Mouse (Mus musculus): ENCODE data around the gene Ap1ar. TPM values are rescaled to one million over a fixed set of nuclear protein-coding genes. Genes with fewer than 3 reads are reported as not detected.

The Ap1ar gene
- polyA plus RNA-seq, 1 experiment: 14.8 TPM

- DNase-seq (ENCODE audit: low read depth in 1 of 2, low spot score in 2 of 2): no peak
- TF ChIP-seq POLR2A (IDR thresholded peaks at IDR 0.05; ENCODE audit: low read depth, low read length): no peak
- TF ChIP-seq CTCF (IDR thresholded peaks at IDR 0.05; ENCODE audit: extremely low read depth, insufficient read depth, insufficient read length, insufficient replicate concordance): no peak
- no peak overlapping the region for H3K4me3 ChIP-seq (ENCODE audit: extremely low read depth, insufficient read depth, insufficient read length)
- peaks cover 2% of the 10 kb centered on the region; the same call in 1 of the 2 replicates for H3K4me1 ChIP-seq (ENCODE audit: control insufficient read depth, insufficient read depth, insufficient read length)
- H3K36me3 ChIP-seq (ENCODE audit: control insufficient read depth, insufficient read depth, low read length): no peaks in the 10 kb centered on the region
- no peaks in the 10 kb centered on the region for H3K27me3 ChIP-seq (ENCODE audit: control insufficient read depth, insufficient read depth, low read length)
- 93% methylated on average over 10 of the region's 10 CpGs for WGBS
- no peak overlapping the region for H3K27ac ChIP-seq (ENCODE audit: insufficient read depth, low read length)
These were observed 7.1 kb downstream of the Ap1ar start for GRCm38 (mm10) chr3:127830183-127830582.

DNA sequence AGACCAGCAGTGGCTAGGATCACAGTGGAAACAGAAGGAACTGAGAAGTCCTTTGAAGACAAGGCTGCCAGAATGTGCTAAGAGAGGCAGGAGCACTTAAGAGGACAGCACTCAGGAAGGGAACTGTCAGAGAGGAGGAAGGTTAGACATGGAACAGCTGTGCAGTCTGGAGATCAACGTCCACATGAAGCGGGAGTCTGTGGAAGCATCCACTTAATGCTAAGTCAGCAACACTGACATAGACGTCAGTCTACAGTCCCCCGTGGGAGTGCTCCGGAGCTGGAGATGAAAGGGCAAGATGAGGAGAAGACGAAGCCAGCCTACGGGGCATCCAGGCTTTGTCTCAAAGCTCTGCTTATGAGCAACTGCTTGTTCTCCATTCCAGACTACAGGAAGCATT is 10.2 kb downstream of the Ap1ar start:
- 59% methylated on average over 7 of the region's 7 CpGs for WGBS
- TF ChIP-seq CTCF (IDR thresholded peaks at IDR 0.05; ENCODE audit: extremely low read depth, insufficient read depth, insufficient read length, insufficient replicate concordance) (no peak), POLR2A (IDR thresholded peaks at IDR 0.05; ENCODE audit: low read depth, low read length) (no peak)
- H3K36me3 ChIP-seq (ENCODE audit: control insufficient read depth, insufficient read depth, low read length): no peaks in the 10 kb centered on the region

GRCm38 (mm10) chr3:127826503-127826902 is 10.8 kb downstream of the Ap1ar start:
- Histone ChIP-seq H3K4me3 (ENCODE audit: extremely low read depth, insufficient read depth, insufficient read length) (no peak overlapping the region), H3K27me3 (ENCODE audit: control insufficient read depth, insufficient read depth, low read length) (no peaks in the 10 kb centered on the region), H3K27ac (ENCODE audit: insufficient read depth, low read length) (no peak overlapping the region), H3K36me3 (ENCODE audit: control insufficient read depth, insufficient read depth, low read length) (0 out of 2 replicates have a peak, but pooled peaks cover 3% of the 10 kb centered on the region), H3K4me1 (ENCODE audit: control insufficient read depth, insufficient read depth, insufficient read length) (peaks cover 12% of the 10 kb centered on the region; the same call in 1 of the 2 replicates)
- 91% methylated on average over 7 of the region's 7 CpGs for WGBS
- TF ChIP-seq CTCF (IDR thresholded peaks at IDR 0.05; ENCODE audit: extremely low read depth, insufficient read depth, insufficient read length, insufficient replicate concordance): no peak
- TF ChIP-seq POLR2A (IDR thresholded peaks at IDR 0.05; ENCODE audit: low read depth, low read length): no peak
- DNase-seq (ENCODE audit: low read depth in 1 of 2, low spot score in 2 of 2): no peak

More for the DNA sequence above, 10.2 kb downstream of the Ap1ar start:
- Histone ChIP-seq H3K4me1 (ENCODE audit: control insufficient read depth, insufficient read depth, insufficient read length) (peaks cover 12% of the 10 kb centered on the region; the same call in 1 of the 2 replicates), H3K27ac (ENCODE audit: insufficient read depth, low read length) (no peak overlapping the region), H3K4me3 (ENCODE audit: extremely low read depth, insufficient read depth, insufficient read length) (no peak overlapping the region), H3K27me3 (ENCODE audit: control insufficient read depth, insufficient read depth, low read length) (no peaks in the 10 kb centered on the region)
- no peak for DNase-seq (ENCODE audit: low read depth in 1 of 2, low spot score in 2 of 2)

DNA sequence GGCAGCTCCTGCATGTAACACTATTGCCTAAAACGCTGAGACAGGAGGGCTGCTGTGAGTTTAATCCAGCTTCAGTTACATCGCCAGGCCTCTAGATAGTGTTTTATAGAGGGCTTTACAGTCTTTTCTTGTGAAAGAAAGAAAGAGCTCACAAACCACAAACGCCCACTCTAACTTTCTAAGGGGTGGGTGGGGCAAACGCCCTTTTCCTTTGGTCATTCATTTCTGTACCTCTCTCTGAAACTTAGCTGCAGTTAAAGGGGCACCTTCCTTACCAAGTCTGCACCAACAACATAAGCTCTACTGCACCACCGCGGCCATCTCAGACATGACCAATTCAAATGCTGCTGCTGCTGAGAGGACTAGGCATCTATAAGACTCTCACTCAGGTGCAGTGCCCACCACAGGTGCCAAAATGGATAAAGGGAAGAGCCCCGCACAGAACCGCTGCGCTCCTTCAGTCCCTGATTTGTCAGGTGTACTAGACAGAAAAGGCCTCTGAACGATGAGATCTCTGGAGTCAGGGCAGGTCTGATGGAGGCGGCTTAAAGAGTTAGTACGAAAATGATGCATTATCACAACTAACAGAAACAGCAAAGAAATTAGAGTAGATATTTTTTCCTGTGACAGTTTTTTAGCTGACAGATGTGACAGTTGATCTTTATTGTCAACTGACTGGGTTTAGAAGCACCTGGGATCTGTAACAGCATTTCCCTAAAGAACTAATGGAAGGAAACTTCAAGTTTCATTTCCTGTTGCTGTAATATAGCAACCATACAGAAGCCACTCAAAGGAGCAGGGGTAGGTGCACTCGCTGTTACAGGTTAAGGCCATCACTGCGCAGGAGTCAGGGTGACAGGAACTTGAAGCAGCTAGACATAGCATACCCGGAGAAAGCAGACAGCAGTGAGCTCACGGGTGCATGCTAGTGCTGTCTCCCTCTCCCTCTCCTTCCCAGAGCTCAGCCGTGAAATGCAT is 13.1 kb downstream of the Ap1ar start:
- peak; percentile 43 to 49 for DNase-seq (ENCODE audit: low read depth in 1 of 2, low spot score in 2 of 2)
- peak overlapping the region; percentile 79 for H3K27ac ChIP-seq (ENCODE audit: insufficient read depth, low read length)

DNA sequence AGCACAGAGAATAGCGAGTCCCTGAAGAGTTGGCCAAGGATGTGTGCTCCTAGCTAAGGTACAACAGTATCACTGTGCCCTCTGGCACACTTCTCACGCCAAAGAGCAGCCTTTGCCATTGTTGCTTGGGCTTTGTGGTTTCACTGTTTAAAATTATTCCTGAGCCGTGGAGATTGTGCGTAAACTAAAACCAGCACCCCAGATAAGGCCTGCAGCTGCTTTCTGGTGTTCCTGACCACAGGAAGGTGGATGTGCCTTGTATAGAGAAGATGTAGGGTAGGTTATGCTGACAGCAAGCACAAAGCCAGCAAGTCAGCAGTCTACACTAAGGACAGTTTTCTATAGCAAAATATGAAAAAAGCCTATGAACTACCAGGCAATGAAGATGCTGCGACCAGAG is 16.1 kb downstream of the Ap1ar start:
- no peak for TF ChIP-seq CTCF (IDR thresholded peaks at IDR 0.05; ENCODE audit: extremely low read depth, insufficient read depth, insufficient read length, insufficient replicate concordance)
- no peak for TF ChIP-seq POLR2A (IDR thresholded peaks at IDR 0.05; ENCODE audit: low read depth, low read length)
- no peak overlapping the region for H3K27ac ChIP-seq (ENCODE audit: insufficient read depth, low read length)
- H3K27me3 ChIP-seq (ENCODE audit: control insufficient read depth, insufficient read depth, low read length): no peaks in the 10 kb centered on the region
- WGBS: 60% methylated on average over 5 of the region's 5 CpGs
- peaks cover 9% of the 10 kb centered on the region; the same call in 1 of the 2 replicates for H3K36me3 ChIP-seq (ENCODE audit: control insufficient read depth, insufficient read depth, low read length)
- peaks cover 12% of the 10 kb centered on the region; the same call in 1 of the 2 replicates for H3K4me1 ChIP-seq (ENCODE audit: control insufficient read depth, insufficient read depth, insufficient read length)
- no peak overlapping the region for H3K4me3 ChIP-seq (ENCODE audit: extremely low read depth, insufficient read depth, insufficient read length)
- no peak for DNase-seq (ENCODE audit: low read depth in 1 of 2, low spot score in 2 of 2)

More for the DNA sequence above, 13.1 kb downstream of the Ap1ar start:
- WGBS: 24% methylated on average over 17 of the region's 17 CpGs
- 0 out of 2 replicates have a peak, but pooled peaks cover 7% of the 10 kb centered on the region for H3K36me3 ChIP-seq (ENCODE audit: control insufficient read depth, insufficient read depth, low read length)
- TF ChIP-seq POLR2A (IDR thresholded peaks at IDR 0.05; ENCODE audit: low read depth, low read length): no peak
- no peak for TF ChIP-seq CTCF (IDR thresholded peaks at IDR 0.05; ENCODE audit: extremely low read depth, insufficient read depth, insufficient read length, insufficient replicate concordance)
- peaks cover 12% of the 10 kb centered on the region; the same call in 1 of the 2 replicates for H3K4me1 ChIP-seq (ENCODE audit: control insufficient read depth, insufficient read depth, insufficient read length)
- peak overlapping the region; percentile 9; the same call in 1 of the 2 replicates for H3K4me3 ChIP-seq (ENCODE audit: extremely low read depth, insufficient read depth, insufficient read length)
- H3K27me3 ChIP-seq (ENCODE audit: control insufficient read depth, insufficient read depth, low read length): no peaks in the 10 kb centered on the region

DNA sequence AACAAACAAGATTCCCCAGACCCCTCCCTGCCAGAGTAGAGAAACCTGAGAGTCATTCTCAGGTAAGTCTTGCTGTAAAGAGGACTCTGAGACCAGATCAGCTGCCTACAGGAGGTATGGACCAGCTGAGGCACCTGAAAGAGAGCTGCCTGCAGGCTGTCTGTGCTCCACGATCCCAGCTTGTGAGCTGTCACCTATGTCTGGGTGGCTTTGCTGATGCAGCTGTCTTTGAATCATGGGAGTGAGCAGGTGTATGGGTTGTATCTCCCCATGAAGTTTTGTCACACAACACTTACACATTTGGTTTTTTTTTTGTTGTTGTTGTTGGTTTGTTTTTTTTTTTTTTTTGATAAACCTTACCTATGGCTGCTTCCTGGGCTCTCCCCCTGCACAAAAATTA is 16.9 kb downstream of the Ap1ar start:
- Histone ChIP-seq H3K27ac (ENCODE audit: insufficient read depth, low read length) (no peak overlapping the region), H3K4me1 (ENCODE audit: control insufficient read depth, insufficient read depth, insufficient read length) (peaks cover 12% of the 10 kb centered on the region; the same call in 1 of the 2 replicates), H3K36me3 (ENCODE audit: control insufficient read depth, insufficient read depth, low read length) (peaks cover 9% of the 10 kb centered on the region; the same call in 1 of the 2 replicates), H3K27me3 (ENCODE audit: control insufficient read depth, insufficient read depth, low read length) (no peaks in the 10 kb centered on the region), H3K4me3 (ENCODE audit: extremely low read depth, insufficient read depth, insufficient read length) (no peak overlapping the region)
- DNase-seq (ENCODE audit: low read depth in 1 of 2, low spot score in 2 of 2): no peak
- WGBS: 72% methylated on average over 1 of the region's 1 CpGs
- TF ChIP-seq CTCF (IDR thresholded peaks at IDR 0.05; ENCODE audit: extremely low read depth, insufficient read depth, insufficient read length, insufficient replicate concordance): no peak
- TF ChIP-seq POLR2A (IDR thresholded peaks at IDR 0.05; ENCODE audit: low read depth, low read length): no peak

Measured in spleen, adult 2 months (tissue).